Mouse (Mus musculus) A20 (cell line): Measurements from ENCODE around the gene Osbpl7.
A peak's percentile ranks its signal among the peaks of the same experiment; 100 is the strongest.

Experiments
- DNase-seq: peaks from one replicate; pipeline ENCODE4 v3.0.0-alpha.2; 2011; ENCODE audit warnings: low read depth, low spot score

Gene Osbpl7

DNA sequence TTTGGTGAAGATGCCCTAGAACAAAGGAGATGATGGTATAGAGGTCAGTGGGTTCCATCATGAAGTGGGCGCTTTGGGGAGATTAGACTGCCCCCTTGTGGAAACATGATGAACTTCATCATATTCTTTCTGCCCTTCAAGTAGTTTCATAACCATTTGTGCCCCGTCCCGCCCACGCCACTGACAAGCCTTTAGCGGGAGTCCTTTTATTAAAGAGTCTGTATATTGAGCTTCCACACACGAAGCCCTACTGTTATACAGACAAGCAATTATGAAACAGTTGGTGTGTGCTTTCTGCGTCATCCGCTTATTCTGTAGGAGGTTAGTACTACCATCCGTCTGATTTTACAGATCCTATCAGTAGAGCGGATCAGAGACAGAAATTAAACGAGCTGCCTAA, 32.5 kb downstream of the Osbpl7 start:
- DNase-seq, result peak; percentile 72

DNA sequence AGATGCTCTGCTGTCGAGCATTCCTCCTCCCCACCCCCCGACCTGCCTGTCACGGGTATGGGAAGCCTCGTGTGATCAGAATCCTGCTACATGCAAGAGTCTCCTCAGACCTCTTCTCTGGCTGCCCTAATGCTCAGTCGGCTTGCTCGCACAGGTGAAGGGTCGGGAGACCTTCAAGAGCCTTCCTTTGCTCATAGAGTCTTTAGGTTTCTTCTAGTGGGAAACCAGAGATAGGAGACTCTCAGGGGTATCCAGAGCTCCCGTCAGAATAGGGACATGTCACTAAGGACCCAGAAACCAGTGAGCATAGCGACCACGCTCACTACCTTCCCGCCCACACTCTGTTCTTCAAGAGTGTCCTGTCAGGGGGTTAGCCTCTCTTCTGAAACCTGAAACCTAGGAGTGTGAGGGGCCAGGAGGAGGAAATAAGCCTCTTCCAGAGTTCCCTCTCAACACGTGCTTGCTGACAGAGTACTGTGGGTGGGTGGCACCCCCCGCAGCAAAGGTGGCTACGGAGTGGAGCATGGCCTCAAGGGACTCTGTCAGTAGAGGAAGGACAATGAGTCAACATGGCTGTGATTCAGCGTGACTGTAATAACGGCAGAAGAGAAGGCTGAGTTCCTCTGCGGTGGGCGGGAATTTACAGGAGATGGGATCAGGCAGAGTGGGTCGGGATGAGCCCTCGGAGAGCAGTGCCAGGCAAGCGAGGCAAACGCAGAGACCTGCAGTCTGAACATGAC, 33.1 kb downstream of the Osbpl7 start:
- DNase-seq, result no peak

DNA sequence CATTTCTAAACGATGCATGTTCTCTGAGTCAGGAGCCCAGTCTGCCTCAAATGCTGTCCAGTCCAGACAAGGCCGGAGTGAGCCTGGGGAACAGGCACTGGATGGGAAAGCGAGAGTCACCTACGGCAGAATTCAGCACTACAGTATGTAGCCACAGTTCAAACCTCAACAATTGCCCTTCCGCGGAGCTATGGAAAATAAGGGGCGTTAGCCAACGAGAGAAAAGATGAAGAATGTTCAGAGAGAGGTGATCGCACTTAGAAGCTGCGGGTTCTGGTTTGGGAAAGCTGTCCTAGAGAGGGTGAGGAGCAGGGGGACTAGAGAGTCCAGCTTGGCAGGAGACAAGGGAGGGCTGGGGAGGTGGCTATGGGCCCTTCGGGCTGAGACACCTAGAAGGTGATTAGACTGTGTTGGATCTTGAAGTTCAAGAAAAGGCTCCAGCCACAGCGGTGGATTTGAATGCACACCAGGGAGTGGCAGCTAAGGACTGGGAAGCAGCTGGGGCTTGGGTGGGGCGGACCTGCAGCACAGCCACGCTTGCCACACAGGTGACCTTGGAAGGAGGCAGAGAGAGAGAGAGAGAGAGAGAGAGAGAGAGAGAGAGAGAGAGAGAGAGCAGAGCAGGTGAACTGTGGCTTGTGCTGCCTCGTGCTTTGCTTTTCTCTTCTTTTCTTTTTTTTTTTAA, 34.5 kb downstream of the Osbpl7 start:
- no peak for DNase-seq

DNA sequence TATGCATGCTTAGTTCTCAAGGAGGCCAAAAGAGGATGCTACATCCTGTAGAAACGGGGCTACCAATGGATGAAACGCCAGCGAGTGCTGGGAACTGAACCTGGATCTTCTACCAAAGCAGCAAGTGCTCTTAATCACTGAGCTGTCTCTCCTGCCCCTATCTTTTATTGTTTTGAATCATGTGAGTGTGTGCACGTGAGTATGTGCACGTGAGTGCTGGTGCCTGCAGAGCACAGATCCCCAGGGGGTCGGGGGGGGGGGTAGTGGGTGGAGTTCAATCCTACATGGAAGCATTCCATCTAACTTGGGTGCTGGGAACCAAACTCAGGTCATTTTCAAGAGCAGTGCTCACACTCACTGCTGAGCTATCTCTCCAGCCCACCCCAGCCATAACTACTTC, 35.9 kb downstream of the Osbpl7 start:
- DNase-seq, result no peak

DNA sequence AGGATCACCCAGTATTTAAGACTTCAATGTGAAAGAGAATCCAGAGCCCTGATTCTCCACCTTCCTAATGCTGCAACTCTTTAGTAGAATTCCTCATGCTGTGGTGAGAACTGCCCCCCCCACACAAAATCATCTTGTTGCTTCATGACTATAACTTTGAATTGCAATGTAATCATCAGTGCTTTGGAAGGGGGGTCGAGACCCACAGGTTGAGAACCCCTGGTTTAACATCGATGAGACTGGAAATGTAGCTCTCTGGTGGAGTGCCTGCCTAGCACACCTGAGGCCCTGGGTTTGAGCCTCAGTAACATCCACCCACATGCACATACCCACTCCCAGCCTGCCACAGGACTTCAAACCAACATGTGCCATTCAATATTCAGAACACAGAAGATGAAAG, 44.2 kb downstream of the Osbpl7 start:
- no peak for DNase-seq

DNA sequence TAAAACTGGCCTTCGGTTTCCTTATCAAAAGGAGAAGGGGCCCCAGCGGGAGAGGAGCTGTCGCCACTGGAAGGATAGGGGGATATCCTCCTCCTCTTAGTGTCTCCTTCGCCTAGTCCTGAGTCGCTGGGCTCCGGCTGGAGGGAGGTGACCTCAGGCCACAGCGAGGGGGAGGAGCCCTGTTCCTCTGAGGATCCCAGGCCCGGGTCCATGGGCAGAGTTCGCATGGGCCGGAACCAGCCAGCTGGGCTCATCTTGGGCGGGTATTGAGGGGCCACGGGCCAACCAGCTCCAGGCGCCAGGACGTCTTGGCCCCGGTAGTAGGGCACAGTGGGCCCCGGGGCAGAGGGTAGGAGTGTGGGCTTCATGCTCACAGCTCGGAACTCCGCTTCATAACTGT, 48.4 kb downstream of the Osbpl7 start:
- DNase-seq, result no peak

DNA sequence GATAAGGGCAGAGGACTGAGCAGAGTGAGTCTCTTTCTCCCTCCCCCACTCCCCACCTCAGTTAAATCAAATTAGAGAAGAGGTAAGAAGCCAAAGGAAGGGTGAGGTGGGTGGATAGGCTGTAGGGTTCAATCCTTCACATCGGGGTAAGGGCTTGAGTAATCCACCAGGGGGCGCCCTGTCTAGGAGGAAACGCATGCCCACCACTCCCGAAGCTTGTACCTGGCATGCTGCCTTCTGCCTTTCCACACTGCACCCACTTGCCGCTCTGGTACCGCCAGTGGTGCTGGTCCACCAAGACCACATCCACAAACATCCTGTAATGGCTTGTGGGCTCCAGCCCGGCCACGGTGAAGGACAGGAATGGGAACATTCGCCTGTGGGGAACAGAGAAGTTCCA, 51.3 kb downstream of the Osbpl7 start:
- DNase-seq, result peak; percentile 73

DNA sequence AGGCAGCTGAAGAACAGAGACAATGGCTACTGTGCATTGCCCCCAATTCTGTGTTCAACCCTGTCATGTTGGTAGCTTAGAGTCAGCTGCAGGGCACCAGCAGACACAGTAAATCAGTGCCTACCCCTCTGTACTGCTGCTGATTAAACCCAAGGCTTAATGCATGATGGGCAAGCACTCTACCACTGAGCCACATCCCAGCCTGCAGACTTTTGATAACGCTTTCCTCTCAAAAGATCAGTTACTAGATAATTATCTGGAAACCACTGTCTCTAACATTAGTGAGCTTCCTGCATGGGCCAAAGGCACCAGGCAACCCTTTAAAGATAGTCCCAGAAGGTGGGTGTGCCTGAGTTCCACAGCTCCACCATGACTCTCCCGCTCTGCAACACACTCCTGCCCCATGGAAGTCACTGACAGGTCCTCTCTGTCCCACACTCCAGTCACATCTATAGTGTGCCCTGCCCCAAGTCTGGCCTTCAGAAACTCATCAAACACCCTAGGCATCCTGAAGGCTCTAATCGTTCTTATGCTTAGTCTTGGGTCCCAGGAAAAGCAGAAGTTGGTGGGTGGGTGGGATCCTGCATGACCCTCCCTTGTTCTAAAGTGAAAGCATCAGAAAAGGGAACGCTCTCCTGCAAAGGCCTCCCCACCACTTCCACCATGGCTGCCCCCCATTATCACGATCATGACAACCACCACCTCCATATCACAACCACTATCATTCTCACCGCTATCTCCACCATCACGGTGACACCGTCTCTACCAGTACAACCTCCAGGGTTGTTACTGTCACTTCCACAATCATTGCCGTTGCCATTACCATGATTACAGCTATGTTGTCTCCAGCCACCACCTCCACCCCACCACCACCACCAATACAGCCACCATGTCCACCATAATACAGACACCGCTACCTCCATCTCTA, 53.0 kb downstream of the Osbpl7 start:
- no peak for DNase-seq

DNA sequence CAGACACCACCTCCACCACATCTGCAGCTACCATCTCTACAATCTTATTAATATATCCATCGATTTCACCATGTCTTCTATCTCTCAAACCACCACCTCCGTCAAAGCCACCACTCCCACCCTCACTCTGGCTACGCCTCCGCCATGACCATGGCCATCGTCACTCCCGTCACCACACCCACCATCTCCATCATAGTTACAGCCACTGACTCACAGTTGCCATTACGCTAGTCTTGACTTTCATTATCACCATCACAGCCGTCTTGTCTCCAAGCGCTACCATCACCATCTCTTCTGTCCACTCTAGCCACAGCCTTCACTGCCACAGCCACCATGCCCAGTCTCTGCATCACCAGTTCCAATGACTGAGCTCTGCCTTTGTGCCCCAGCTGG, 53.7 kb downstream of the Osbpl7 start:
- DNase-seq, result no peak

DNA sequence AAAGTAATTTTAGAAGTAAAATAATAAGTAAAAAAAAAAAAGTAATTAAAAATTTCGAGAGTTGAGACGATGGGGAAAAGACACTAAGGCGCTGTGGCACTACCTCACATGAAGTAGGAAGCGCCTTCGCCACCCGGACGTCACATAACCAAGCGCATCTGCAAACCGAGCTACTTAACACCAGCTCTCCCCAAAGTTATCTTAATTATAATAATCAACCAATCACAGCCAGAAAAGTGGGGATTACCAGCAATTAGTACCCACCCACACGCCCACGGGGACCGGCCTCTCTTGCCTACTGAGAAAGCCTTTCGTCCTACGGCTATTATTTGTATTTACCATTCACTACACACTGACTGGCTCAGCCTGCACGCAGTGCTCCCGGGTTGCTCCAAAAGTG, 58.5 kb downstream of the Osbpl7 start:
- DNase-seq, result no peak

DNA sequence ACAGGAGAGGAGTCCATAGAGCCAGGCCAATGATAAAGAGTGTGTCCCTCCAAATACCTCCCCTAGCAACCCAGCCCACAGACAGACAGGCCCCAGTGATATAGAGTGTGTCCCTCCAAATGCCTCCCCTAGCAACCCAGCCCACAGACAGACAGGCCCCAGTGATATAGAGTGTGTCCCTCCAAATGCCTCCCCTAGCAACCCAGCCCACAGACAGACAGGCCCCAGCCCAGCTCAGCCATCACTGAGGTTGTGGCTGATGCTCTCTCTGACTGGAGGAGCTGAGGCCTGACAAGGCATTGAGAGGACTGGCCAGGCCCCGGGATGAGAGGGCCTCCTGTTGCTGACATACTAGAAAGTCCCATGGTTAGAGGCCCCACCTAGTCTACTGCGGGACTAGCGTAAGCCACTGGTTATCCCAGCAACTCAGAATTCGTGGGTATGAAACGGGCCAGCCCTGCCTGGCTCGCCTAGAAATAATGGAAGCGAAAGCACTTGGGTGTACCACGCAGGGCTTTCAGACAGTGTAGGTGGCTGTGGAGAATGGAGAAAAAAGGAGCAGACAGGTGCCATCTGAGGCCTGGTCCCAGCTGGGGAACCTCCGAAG, 62.2 kb downstream of the Osbpl7 start:
- DNase-seq, result no peak

DNA sequence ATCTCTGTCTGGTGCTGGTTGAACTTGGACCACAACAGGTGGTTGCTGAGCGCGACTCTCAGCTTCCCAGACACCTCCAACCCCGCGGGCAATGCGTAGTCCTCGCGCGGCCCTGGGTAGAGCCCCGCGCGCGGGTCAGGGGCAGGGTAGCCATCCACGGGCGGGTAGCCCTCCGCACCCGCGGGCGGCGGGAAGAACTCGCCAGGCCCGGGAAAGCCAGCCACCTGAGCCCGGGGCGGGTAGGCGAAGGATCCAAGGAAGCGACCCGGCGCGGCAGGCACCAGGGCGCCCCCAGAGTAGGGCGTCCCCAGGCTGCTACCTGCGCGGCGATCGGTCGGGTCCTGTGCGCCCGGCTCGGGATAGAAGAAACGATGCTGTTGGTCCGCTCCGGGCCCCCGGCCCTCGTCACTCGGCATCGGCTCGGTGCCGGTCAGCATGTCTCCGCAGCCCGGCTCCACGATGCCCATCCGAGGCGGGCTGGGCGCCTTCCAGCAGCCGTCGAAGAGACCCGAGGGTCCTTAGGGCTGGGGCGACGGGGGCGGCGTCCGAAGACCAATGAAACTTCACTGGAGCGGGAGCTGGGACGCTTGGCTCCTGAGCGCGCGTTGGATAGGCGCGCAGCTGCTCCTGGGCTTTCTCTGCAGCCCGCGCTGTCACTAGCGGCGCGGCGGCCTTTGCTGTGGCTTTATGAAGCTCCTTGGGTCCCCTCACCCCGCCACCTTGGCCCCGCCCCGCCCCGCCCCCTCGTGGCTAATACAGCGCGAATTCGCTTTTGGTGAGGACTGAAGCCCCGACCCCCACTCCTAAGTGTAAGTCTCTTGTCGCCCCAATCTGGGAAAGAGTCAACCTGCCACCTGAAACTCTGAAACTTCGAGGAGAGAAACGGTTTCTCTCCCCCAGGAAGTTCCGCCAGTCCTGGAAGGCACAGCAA, 64.5 kb downstream of the Osbpl7 start, which contains the start of gene Tbx21:
Gene Tbx21, minus strand, starts transcription at position 661 of the 931 bp plus-strand sequence.
- no peak for DNase-seq

DNA sequence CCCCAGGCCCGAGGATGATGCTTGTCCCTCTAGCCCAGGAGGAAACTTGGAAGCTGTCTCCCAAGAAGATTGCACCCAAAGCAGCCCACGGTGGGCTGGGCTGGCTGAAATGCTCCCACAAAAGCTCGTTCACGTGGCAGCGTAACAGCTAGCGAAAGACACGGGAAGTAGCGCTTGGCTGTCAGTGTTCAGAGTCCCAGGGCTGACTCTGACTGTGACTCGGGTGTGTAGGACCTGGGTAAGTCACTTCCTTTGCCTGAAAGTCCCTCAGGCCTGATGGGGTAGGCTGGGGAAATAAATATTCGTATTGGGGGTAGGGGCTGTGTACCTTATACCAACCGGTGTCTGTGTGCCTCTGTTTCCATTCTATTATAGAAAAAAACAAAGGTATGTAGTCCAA, 65.4 kb downstream of the Osbpl7 start:
- DNase-seq, result no peak
